Mouse (Mus musculus) hindbrain, embryonic 11.5 days (tissue): ENCODE results near the gene Fam189a2. TPM values are rescaled to one million over a fixed set of nuclear protein-coding genes. Genes with fewer than 3 reads are reported as not detected.

ENCODE experiments used
- ATAC-seq: fragments of 200-750 bp; cut with Nextera tagmentation; 2 replicates; pipeline ENCODE4 v1.8.0; 2017; ENCODE audit warnings: mild to moderate bottlenecking, moderate TSS enrichment, moderate library complexity; ENCODE audit not compliant: low FRiP score
- DNase-seq: peaks from one replicate; pipeline ENCODE4 v3.0.0-alpha.2; 2015; ENCODE audit warnings: low spot score
- H3K27ac ChIP-seq: fragments of 300-500 bp; sonication (generic); 2 replicates; pipeline ENCODE4 v1.5.1; 2014; ENCODE audit warnings: mild to moderate bottlenecking, low read depth, low read length
- H3K27me3 ChIP-seq: fragments of 300-500 bp; sonication (generic); 2 replicates; pipeline ENCODE4 v1.6.1; 2014; ENCODE audit warnings: mild to moderate bottlenecking, low read length, moderate library complexity, mixed read lengths; ENCODE audit not compliant: control insufficient read depth, insufficient read depth
- H3K36me3 ChIP-seq: fragments of 300-500 bp; sonication (generic); 2 replicates; pipeline ENCODE4 v1.6.1; 2014; ENCODE audit warnings: mild to moderate bottlenecking, low read length, moderate library complexity, mixed read lengths; ENCODE audit not compliant: control insufficient read depth, insufficient read depth
- H3K4me1 ChIP-seq: fragments of 300-500 bp; sonication (generic); replicated peaks from 2 replicates; pipeline ENCODE4 v1.6.1; 2014; ENCODE audit warnings: low read length, mixed read lengths; ENCODE audit not compliant: control insufficient read depth, insufficient read depth
- H3K4me2 ChIP-seq: fragments of 300-500 bp; sonication (generic); replicated peaks from 2 replicates; pipeline ENCODE4 v1.6.1; 2014; ENCODE audit warnings: mild to moderate bottlenecking, low read depth, low read length
- H3K4me3 ChIP-seq: fragments of 300-500 bp; sonication (generic); 2 replicates; pipeline ENCODE4 v1.5.1; 2014; ENCODE audit warnings: low read depth, low read length
- H3K9ac ChIP-seq: fragments of 300-500 bp; sonication (generic); 2 replicates; pipeline ENCODE4 v1.6.1; 2014; ENCODE audit warnings: low read depth, low read length
- H3K9me3 ChIP-seq: fragments of 300-500 bp; sonication (generic); 2 replicates; pipeline ENCODE4 v1.6.1; 2016; ENCODE audit warnings: low read length; ENCODE audit not compliant: control insufficient read depth
- WGBS: fragments of 180-500 bp; shearing (Covaris S2); extraction: QIAGEN DNeasy Blood & Tissue Kit; methylation state at CpG from one replicate; pipeline ENCODE4 v1.1.7; 2014; 5-methylcytosine and 5-hydroxymethylcytosine counted together
- polyA plus RNA-seq: library from polyadenylated mRNA; unstranded; fragments of >200 nt; fragmentation: Nextera tagmentation; extraction: Ambion mirVana; gene quantifications from 2 replicates; pipeline ENCODE4 v1.2.1, GENCODE M21; 2014

The Fam189a2 gene
- polyA plus RNA-seq, 1 experiment from 2014 or later, result 0.77 TPM

DNA sequence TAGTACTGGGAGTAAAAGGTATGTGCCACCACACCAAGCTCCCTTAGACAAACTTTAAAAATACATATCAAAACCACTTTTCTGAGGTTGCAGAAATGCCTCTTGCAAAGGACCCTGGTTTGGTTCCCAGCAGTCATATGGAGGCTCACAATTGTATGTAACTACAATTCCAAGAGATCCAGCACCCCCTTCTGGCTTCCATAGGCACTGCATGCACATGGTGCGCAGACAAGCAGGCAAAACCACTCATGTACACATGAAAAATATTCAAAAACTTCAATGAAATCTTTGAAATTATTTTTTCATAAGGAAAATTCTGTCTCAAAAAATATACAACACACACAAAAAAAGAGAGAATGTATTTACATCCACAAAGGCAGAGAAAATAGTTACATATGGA lies 26.1 kb upstream of the Fam189a2 start:
- no peak for ATAC-seq
- Histone ChIP-seq H3K27ac (no peak overlapping the region), H3K4me2 (no peak overlapping the region), H3K4me1 (no peaks in the 10 kb centered on the region), H3K36me3 (no peaks in the 10 kb centered on the region), H3K9me3 (no peaks in the 10 kb centered on the region; the same call in 1 of the 2 replicates), H3K27me3 (no peaks in the 10 kb centered on the region), H3K9ac (no peak overlapping the region), H3K4me3 (no peak overlapping the region)
- DNase-seq, result no peak
- 95% methylated on average over 1 of the region's 1 CpGs for WGBS

DNA sequence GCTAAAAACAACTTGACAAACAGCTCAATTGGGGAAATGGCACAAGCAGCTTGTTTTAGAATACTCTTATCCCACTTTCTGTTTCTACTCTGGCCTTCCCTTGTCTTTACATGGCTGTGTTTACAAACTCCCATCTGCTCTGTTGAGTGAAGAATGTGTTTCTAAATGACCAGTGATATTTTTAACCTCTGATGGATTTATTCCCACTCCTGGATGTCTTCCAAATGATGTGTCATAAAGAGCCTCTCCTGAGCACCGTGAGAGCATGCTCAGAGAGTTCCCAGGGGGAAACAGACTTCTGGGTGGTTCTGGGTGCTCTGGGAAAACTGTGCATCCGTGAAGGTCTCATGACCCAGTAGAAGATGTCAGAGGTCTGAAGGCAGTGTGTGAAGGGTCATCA lies 24.1 kb upstream of the Fam189a2 start:
- Histone ChIP-seq H3K36me3 (no peaks in the 10 kb centered on the region), H3K4me3 (no peak overlapping the region), H3K4me1 (no peaks in the 10 kb centered on the region), H3K9ac (no peak overlapping the region), H3K4me2 (no peak overlapping the region), H3K27me3 (no peaks in the 10 kb centered on the region), H3K27ac (no peak overlapping the region), H3K9me3 (no peaks in the 10 kb centered on the region; the same call in 1 of the 2 replicates)
- DNase-seq (no peak), ATAC-seq (no peak)
- 81% methylated on average over 2 of the region's 2 CpGs for WGBS

DNA sequence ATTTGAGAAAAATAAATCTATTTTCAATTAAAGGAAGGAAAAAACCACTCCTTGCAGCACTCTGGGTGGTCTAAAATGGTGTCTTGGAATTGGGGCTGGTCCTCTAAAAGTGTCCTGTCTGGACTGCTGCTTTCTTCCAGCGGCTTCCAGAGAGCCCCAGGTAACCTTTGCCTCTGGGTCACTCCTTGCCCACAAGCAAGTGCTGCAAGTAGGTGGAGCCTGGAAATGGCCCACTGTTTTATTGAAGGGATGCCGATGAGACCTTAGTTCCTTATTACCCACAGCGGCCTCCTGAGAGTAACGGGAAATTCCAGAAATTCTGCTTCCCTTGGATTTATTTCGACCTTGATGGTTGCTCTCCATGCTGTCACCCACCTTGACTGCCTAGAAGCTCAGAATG lies 23.4 kb upstream of the Fam189a2 start:
- Histone ChIP-seq H3K36me3 (no peaks in the 10 kb centered on the region), H3K4me1 (no peaks in the 10 kb centered on the region), H3K4me3 (no peak overlapping the region), H3K9ac (no peak overlapping the region), H3K27ac (no peak overlapping the region), H3K4me2 (no peak overlapping the region), H3K27me3 (no peaks in the 10 kb centered on the region), H3K9me3 (no peaks in the 10 kb centered on the region; the same call in 1 of the 2 replicates)
- WGBS, result 80% methylated on average over 5 of the region's 5 CpGs
- DNase-seq (no peak), ATAC-seq (no peak)

DNA sequence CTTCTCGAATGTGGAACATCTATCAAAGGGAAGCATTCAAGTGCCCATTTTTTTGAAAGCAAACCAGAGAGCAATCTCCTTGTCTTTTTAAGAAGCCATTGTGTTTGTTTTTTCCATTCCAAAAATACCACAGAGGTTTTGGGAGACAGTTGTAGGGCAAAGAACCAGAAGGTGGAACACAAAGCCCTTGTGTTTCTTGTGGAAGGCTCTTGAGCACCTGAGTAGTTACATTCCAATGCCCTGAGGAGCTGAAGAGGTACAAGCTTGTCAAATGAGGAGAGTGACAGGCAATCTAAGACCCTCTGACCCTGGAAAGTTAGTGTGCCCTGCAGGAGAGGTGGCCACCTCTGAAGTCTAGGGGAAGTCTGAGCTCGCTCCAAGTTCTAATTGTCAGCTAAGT lies 19.7 kb upstream of the Fam189a2 start:
- Histone ChIP-seq H3K4me2 (no peak overlapping the region), H3K4me3 (no peak overlapping the region), H3K36me3 (no peaks in the 10 kb centered on the region), H3K27me3 (no peaks in the 10 kb centered on the region), H3K4me1 (no peaks in the 10 kb centered on the region), H3K9ac (no peak overlapping the region), H3K9me3 (no peaks in the 10 kb centered on the region), H3K27ac (no peak overlapping the region)
- no peak for DNase-seq
- 75% methylated on average over 2 of the region's 2 CpGs for WGBS
- ATAC-seq, result no peak

DNA sequence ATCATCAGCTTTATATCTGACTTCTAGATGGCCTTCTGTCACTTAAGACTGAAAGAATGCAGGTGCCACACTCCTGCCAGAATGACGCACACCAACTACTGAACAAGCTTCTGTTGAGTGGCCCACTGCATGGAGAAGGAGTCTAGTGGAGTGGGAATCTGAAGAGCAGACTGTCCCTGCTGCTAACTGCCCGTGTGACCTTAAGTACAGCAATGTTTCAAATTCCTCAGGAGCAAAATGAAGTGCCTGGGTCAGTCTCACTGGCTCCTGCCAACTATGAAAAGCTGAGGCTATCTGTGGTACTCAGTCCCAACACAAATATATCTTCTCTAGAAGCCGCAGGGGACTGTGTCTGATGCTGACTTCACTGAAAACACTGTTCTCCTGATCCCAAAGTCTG lies 18.5 kb upstream of the Fam189a2 start:
- Histone ChIP-seq H3K4me1 (no peaks in the 10 kb centered on the region), H3K27ac (no peak overlapping the region), H3K27me3 (no peaks in the 10 kb centered on the region), H3K9ac (no peak overlapping the region), H3K4me3 (no peak overlapping the region), H3K36me3 (no peaks in the 10 kb centered on the region), H3K4me2 (no peak overlapping the region), H3K9me3 (no peaks in the 10 kb centered on the region)
- ATAC-seq (no peak), DNase-seq (no peak)
- 80% methylated on average over 3 of the region's 3 CpGs for whole genome bisulfite sequencing

DNA sequence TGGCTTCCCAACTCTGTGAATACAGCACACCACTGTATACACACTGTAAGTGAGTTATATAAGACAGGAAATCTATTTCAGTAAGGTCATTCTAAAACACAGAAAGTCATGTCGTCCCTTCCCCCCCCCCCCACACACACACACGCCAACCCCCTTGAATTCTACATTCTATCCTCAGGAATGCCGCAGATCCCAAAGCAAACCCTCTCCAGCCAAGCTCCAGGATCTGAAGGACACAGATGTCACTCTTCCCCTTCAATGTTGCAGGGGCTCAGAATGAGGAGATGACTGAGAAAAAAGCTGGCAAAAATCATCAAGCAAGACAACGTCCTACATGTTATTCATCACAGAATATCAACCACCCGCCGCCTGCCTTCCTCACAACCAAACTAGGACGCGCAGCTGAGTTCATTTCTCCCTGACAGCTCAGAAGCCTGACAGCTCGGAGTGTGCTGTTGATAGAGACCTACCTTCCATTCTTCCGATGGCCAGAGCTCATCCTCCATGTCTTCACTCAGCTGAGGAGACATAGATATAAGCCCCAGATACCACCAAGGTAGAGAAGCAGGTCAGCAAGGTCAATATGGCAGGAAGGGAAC lies 15.7 kb upstream of the Fam189a2 start:
- Histone ChIP-seq H3K4me3 (no peak overlapping the region), H3K27ac (no peak overlapping the region), H3K27me3 (no peaks in the 10 kb centered on the region), H3K4me1 (no peaks in the 10 kb centered on the region), H3K4me2 (no peak overlapping the region), H3K9me3 (no peaks in the 10 kb centered on the region), H3K36me3 (no peaks in the 10 kb centered on the region), H3K9ac (no peak overlapping the region)
- WGBS, result 87% methylated on average over 10 of the region's 10 CpGs
- DNase-seq (no peak), ATAC-seq (no peak)

DNA sequence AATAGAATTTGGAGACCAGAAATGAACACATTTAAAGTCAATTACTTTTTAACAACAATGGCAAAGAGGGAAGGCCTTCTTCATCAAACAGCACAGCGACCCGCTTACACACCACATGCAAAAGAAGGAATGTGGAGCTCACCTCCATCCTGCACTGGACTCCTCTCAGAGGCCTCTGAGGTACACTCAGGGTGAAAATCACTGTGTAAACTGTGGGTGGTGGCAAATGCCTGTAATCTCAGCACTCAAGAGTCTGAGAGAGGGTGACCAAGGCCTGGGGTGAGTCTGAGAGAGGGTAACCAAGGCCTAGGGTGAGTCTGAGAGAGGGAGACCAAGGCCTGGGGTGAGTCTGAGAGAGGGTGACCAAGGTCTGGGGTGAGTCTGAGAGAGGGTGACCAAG lies 11.6 kb upstream of the Fam189a2 start:
- ATAC-seq, result no peak
- H3K4me2 ChIP-seq, result no peak overlapping the region
- no peaks in the 10 kb centered on the region for H3K4me1 ChIP-seq
- DNase-seq, result no peak
- H3K36me3 ChIP-seq, result no peaks in the 10 kb centered on the region
- no peak overlapping the region for H3K9ac ChIP-seq
- 92% methylated on average over 2 of the region's 2 CpGs for WGBS
- no peaks in the 10 kb centered on the region for H3K27me3 ChIP-seq
- no peak overlapping the region for H3K4me3 ChIP-seq
- H3K9me3 ChIP-seq, result no peaks in the 10 kb centered on the region
- no peak overlapping the region for H3K27ac ChIP-seq

DNA sequence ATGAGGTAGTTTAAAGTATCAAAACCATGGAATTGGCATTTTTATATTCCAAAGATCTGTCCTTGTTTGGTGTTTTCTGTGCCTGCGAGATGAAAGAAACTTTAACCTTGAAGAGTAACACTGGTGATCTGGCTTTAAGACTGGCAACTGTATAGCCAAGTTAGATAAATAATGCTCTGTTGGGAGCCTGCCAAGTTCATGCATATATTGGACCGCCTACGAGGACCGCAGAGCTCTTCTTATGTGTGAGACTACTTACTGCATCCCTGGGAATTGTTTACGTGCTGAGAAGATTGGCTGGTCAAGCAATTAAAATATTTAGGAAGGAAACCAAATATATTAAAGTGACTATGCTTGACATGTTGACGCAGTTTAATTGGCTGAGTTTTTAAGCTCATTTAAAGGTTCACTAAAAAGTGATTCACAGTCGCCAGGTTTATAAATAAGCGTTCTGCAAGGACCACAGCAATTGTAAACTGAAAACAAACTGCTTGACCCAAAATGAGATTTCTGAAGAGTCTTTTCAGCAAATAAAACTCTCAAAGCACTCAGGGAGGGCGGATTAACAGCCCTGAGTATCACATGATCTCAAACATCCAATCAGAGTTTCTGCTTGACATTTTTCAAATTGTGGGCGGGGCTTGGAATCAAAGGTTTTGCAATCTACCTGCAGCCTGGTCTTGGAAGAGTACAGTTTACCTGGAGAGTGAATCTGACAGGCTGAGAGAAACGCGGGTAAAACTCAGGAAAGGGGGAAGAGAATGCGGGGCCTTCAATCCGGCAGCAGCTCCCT lies 8.4 kb upstream of the Fam189a2 start:
- 86% methylated on average over 14 of the region's 14 CpGs for WGBS
- H3K27me3 ChIP-seq, result no peaks in the 10 kb centered on the region

DNA sequence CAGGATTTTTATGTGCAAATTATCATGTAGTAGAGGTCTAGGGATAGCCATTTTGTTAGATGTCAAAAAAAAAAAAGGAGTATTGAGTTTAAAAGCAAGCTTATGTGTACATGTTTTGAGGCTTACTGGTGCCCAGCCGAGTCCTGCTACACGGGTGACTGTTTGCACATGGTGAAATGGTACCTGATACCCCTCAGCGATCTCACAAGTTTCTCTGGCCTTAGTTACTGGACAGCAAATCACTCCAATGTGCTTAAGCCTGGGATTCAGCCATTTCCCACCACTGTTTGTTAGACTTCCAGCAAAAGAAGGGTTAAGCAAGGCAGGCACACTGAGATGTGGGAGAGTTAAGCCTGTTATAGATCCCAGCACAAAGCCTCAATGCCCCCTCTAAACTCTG lies 3.5 kb upstream of the Fam189a2 start:
- no peak overlapping the region for H3K4me2 ChIP-seq
- H3K9ac ChIP-seq, result no peak overlapping the region
- H3K27me3 ChIP-seq, result peaks cover 8% of the 10 kb centered on the region; the same call in 1 of the 2 replicates
- DNase-seq (no peak), ATAC-seq (no peak)
- H3K9me3 ChIP-seq, result no peaks in the 10 kb centered on the region
- H3K27ac ChIP-seq, result no peak overlapping the region
- WGBS, result 67% methylated on average over 3 of the region's 3 CpGs
- no peaks in the 10 kb centered on the region; the same call in 1 of the 2 replicates for H3K4me1 ChIP-seq
- H3K36me3 ChIP-seq, result no peaks in the 10 kb centered on the region
- H3K4me3 ChIP-seq, result no peak overlapping the region

More for the DNA sequence above, 8.4 kb upstream of the Fam189a2 start:
- DNase-seq (no peak), ATAC-seq (no peak)
- H3K4me1 ChIP-seq, result no peaks in the 10 kb centered on the region
- H3K36me3 ChIP-seq, result no peaks in the 10 kb centered on the region
- no peak overlapping the region for H3K4me2 ChIP-seq
- no peaks in the 10 kb centered on the region for H3K9me3 ChIP-seq
- no peak overlapping the region for H3K27ac ChIP-seq
- no peak overlapping the region for H3K4me3 ChIP-seq
- no peak overlapping the region for H3K9ac ChIP-seq
